Mouse (Mus musculus) hindbrain, embryonic 13.5 days (tissue): ENCODE data around the gene Tmem129. TPM values are rescaled to one million over a fixed set of nuclear protein-coding genes. Genes with fewer than 3 reads are reported as not detected.

Experiments used
- ATAC-seq: fragments of 200-750 bp; cut with Nextera tagmentation; 2 replicates; pipeline ENCODE4 v1.8.0; 2017; ENCODE audit warnings: moderate TSS enrichment; ENCODE audit not compliant: low FRiP score
- H3K27ac ChIP-seq: fragments of 300-500 bp; sonication (generic); 2 replicates; pipeline ENCODE4 v1.5.1; 2015; ENCODE audit warnings: inconsistent platforms, mild to moderate bottlenecking, moderate library complexity
- H3K27me3 ChIP-seq: fragments of 300-500 bp; sonication (generic); 2 replicates; pipeline ENCODE4 v1.6.1; 2015; ENCODE audit warnings: mild to moderate bottlenecking, inconsistent platforms
- H3K36me3 ChIP-seq: fragments of 300-500 bp; sonication (generic); 2 replicates; pipeline ENCODE4 v1.6.1; 2015; ENCODE audit warnings: mild to moderate bottlenecking, inconsistent platforms
- H3K4me1 ChIP-seq: fragments of 300-500 bp; sonication (generic); replicated peaks from 2 replicates; pipeline ENCODE4 v1.6.1; 2015; ENCODE audit warnings: inconsistent platforms
- H3K4me2 ChIP-seq: fragments of 300-500 bp; sonication (generic); 2 replicates; pipeline ENCODE4 v1.6.1; 2015; ENCODE audit warnings: inconsistent platforms, mild to moderate bottlenecking, moderate library complexity
- H3K4me3 ChIP-seq: fragments of 300-500 bp; sonication (generic); 2 replicates; pipeline ENCODE4 v1.5.1; 2015; ENCODE audit warnings: mild to moderate bottlenecking, inconsistent platforms
- H3K9ac ChIP-seq: fragments of 300-500 bp; sonication (generic); 2 replicates; pipeline ENCODE4 v1.6.1; 2015; ENCODE audit warnings: mild to moderate bottlenecking, inconsistent platforms
- H3K9me3 ChIP-seq: fragments of 300-500 bp; sonication (generic); 2 replicates; pipeline ENCODE4 v1.6.1; 2016; ENCODE audit warnings: inconsistent platforms
- WGBS: fragments of 180-500 bp; shearing (Covaris S2); methylation state at CpG from one replicate; pipeline ENCODE4 v1.1.7; 2015; 5-methylcytosine and 5-hydroxymethylcytosine counted together
- polyA plus RNA-seq: library from polyadenylated mRNA; unstranded; fragments of >200 nt; fragmentation: Nextera tagmentation; extraction: Ambion mirVana; gene quantifications from 2 replicates; pipeline ENCODE4 v1.2.1, GENCODE M21; 2015

The Tmem129 gene
- polyA plus RNA-seq, 1 experiment from 2014 or later, result 28.7 TPM

- H3K4me3 ChIP-seq, result peak overlapping the region; percentile 44
- peaks cover 95% of the 10 kb centered on the region for H3K27me3 ChIP-seq
- WGBS, result 2% methylated on average over 24 of the region's 24 CpGs
- no peaks in the 10 kb centered on the region for H3K36me3 ChIP-seq
- H3K4me2 ChIP-seq, result peak overlapping the region; percentile 80
- H3K4me1 ChIP-seq, result peaks cover 86% of the 10 kb centered on the region
- H3K9ac ChIP-seq, result peak overlapping the region; percentile 73
- peak overlapping the region; percentile 78 for H3K27ac ChIP-seq
- ATAC-seq, result no peak
- no peaks in the 10 kb centered on the region for H3K9me3 ChIP-seq
Observed at GRCm38 (mm10) chr5:33695718-33696121, 37.5 kb upstream of the Tmem129 start.

- Histone ChIP-seq H3K27ac (peak overlapping the region; percentile 78), H3K27me3 (peaks cover 95% of the 10 kb centered on the region), H3K36me3 (no peaks in the 10 kb centered on the region), H3K4me3 (peak overlapping the region; percentile 44), H3K4me2 (peak overlapping the region; percentile 80), H3K4me1 (peaks cover 86% of the 10 kb centered on the region), H3K9me3 (no peaks in the 10 kb centered on the region), H3K9ac (peak overlapping the region; percentile 73)
- peak; percentile 66 for ATAC-seq
- WGBS, result 1% methylated on average over 62 of the region's 71 CpGs
Observed at GRCm38 (mm10) chr5:33694848-33695717, 36.9 kb upstream of the Tmem129 start.

DNA sequence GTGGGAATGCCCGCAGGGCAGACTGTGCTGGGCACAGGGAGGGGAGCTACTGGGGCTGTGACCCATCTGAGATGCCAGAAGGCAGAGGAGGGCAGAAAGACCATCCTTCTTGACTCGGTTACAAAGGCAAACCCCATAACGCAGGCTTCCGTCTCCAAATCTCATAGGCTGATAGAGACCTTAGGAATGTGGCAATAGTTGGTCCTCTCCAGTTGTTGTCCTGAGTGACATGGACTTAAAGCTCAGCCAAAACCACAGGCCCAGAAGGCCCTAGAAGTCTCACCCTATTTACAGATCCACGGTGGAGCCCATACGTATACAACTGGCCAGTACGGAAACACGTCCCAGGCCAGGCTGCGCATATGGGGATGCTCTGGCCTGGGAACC is 36.2 kb upstream of the Tmem129 start:
- Histone ChIP-seq H3K4me2 (0 out of 2 replicates have a peak overlapping the region, but pooled peaks have one; percentile 80), H3K27ac (peak overlapping the region; percentile 78), H3K9me3 (no peaks in the 10 kb centered on the region), H3K4me3 (no peak overlapping the region), H3K9ac (peak overlapping the region; percentile 49; the same call in 1 of the 2 replicates), H3K36me3 (no peaks in the 10 kb centered on the region), H3K4me1 (peaks cover 86% of the 10 kb centered on the region), H3K27me3 (peaks cover 94% of the 10 kb centered on the region)
- no peak for ATAC-seq
- 45% methylated on average over 9 of the region's 9 CpGs for WGBS

DNA sequence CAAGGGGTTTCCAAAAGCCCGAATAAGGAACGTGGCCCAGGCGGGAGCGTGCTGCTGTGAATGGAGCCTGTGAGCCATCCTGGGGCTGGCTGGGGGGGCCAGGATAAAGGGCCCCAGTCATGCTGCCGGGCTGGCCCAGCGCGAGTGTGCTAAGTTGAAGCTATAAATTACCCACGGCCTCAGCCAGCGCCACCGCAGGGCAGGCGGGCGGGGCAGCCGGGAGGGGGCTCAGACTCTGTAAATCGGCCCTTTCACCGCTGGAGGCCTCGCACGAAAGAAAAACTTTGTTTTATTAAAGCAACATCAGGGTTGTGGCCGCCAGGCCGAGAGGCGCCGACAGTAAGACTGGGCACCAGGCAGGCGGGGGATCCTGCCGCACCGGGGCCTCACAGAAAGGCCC is 34.2 kb upstream of the Tmem129 start:
- Histone ChIP-seq H3K4me2 (peak overlapping the region; percentile 15; the same call in 1 of the 2 replicates), H3K36me3 (no peaks in the 10 kb centered on the region), H3K27me3 (peaks cover 97% of the 10 kb centered on the region), H3K4me3 (no peak overlapping the region), H3K9me3 (no peaks in the 10 kb centered on the region), H3K27ac (peak overlapping the region; percentile 81), H3K4me1 (peaks cover 78% of the 10 kb centered on the region), H3K9ac (peak overlapping the region; percentile 39; the same call in 1 of the 2 replicates)
- no peak for ATAC-seq
- WGBS, result 3% methylated on average over 24 of the region's 24 CpGs

DNA sequence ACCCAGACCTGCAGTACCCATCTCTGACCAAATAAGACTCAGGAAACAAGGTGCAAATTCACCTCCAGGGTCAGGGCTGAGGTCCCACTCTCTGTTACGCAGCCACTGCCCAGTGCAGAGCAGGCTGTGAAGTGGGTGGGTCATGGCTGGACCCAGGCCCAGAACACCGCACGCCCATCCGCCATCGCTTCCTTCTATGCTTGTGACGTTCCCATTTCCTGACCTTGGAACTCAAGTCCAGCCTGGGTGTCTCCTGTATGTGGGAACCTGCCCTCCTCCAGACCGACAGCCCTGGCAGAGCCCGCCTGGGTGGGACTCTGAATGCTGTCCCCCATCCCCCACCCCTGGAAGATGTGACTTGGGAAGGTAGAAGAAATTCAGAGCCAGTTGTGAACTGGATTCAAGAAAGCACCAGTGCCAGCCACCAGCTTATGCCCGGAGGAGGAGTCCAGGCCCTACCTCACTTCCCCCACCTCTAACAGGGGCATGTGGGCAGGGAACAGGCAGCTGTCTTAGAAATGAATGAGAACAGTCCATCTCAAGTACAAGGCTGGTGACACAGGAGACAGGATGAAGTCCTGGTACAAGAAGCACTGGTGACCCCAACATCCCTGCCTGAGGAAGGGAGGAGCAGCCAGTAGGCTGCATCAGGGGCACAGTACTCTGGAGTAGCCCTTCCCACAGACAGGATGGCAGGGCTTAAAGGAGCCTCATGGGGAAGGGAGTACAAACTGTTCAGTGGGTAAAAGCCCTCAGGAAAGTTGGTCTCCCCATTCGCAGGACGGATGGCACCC is 31.8 kb upstream of the Tmem129 start:
- Histone ChIP-seq H3K9me3 (no peaks in the 10 kb centered on the region), H3K27ac (peak overlapping the region; percentile 75), H3K9ac (peak overlapping the region; percentile 43), H3K4me1 (peaks cover 63% of the 10 kb centered on the region), H3K4me2 (peak overlapping the region; percentile 29; the same call in 1 of the 2 replicates), H3K27me3 (peaks cover 92% of the 10 kb centered on the region), H3K4me3 (no peak overlapping the region), H3K36me3 (no peaks in the 10 kb centered on the region)
- ATAC-seq, result peak; percentile 21
- WGBS, result 45% methylated on average over 11 of the region's 11 CpGs

DNA sequence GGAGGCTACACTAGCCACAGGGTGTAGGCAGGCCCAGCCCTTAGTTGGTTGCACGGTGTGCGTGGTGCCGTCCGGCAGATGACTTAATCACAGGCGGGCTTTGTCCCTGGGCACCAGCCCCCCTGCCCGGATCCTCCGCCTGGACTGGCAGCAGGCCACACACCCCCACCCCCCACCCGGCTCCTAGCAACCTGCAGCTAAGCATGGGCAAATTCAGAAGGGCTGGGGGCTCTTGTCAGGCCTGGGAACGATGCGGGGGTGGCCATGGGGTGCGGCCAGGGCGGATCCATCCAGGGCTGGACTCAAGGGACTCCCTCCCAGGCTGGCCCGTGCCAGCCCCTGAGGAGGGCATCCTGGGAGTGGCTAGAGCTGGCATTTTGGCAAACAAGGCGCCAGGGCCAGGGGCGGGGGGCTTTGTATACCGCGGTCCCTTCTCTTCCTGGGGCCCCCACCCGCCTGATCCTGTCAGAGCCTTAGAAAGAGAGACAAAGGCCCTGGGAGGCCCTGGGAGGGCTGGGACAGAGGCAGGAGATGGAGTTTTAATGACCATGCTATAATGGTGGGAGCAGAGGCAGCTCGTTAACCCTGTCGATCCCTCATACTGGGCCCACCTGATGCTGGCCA is 31.1 kb upstream of the Tmem129 start:
- peaks cover 56% of the 10 kb centered on the region for H3K4me1 ChIP-seq

GRCm38 (mm10) chr5:33688278-33689220 is 30.3 kb upstream of the Tmem129 start:
- H3K4me1 ChIP-seq, result peaks cover 50% of the 10 kb centered on the region
- H3K36me3 ChIP-seq, result no peaks in the 10 kb centered on the region
- H3K27me3 ChIP-seq, result peaks cover 77% of the 10 kb centered on the region
- no peaks in the 10 kb centered on the region for H3K9me3 ChIP-seq
- peak; percentile 3; the same call in 1 of the 2 replicates for ATAC-seq
- 40% methylated on average over 14 of the region's 14 CpGs for WGBS
- no peak overlapping the region; the same call in 1 of the 2 replicates for H3K4me2 ChIP-seq
- peak overlapping the region; percentile 31; the same call in 1 of the 2 replicates for H3K9ac ChIP-seq
- H3K27ac ChIP-seq, result peak overlapping the region; percentile 75
- H3K4me3 ChIP-seq, result no peak overlapping the region

More for the DNA sequence above, 31.1 kb upstream of the Tmem129 start:
- Histone ChIP-seq H3K4me3 (no peak overlapping the region), H3K36me3 (no peaks in the 10 kb centered on the region), H3K9ac (peak overlapping the region; percentile 43), H3K27me3 (peaks cover 85% of the 10 kb centered on the region), H3K27ac (peak overlapping the region; percentile 75), H3K9me3 (no peaks in the 10 kb centered on the region), H3K4me2 (peak overlapping the region; percentile 29)
- ATAC-seq, result peak; percentile 92
- WGBS, result 11% methylated on average over 20 of the region's 20 CpGs

- H3K27me3 ChIP-seq, result peaks cover 63% of the 10 kb centered on the region
- H3K9ac ChIP-seq, result no peak overlapping the region
- H3K4me2 ChIP-seq, result no peak overlapping the region
- 62% methylated on average over 4 of the region's 4 CpGs for WGBS
- no peak overlapping the region for H3K27ac ChIP-seq
- no peaks in the 10 kb centered on the region for H3K36me3 ChIP-seq
- no peaks in the 10 kb centered on the region for H3K9me3 ChIP-seq
- peaks cover 39% of the 10 kb centered on the region for H3K4me1 ChIP-seq
- no peak for ATAC-seq
- H3K4me3 ChIP-seq, result no peak overlapping the region
Observed at GRCm38 (mm10) chr5:33687142-33687541, 28.9 kb upstream of the Tmem129 start.

GRCm38 (mm10) chr5:33684932-33685331 is 26.7 kb upstream of the Tmem129 start:
- Histone ChIP-seq H3K4me1 (peaks cover 32% of the 10 kb centered on the region), H3K4me3 (no peak overlapping the region), H3K9me3 (no peaks in the 10 kb centered on the region), H3K4me2 (no peak overlapping the region), H3K27ac (no peak overlapping the region), H3K9ac (no peak overlapping the region), H3K36me3 (no peaks in the 10 kb centered on the region), H3K27me3 (peaks cover 43% of the 10 kb centered on the region)
- 85% methylated on average over 4 of the region's 4 CpGs for WGBS
- ATAC-seq, result no peak

GRCm38 (mm10) chr5:33683897-33684652 is 25.9 kb upstream of the Tmem129 start:
- Histone ChIP-seq H3K4me1 (peaks cover 23% of the 10 kb centered on the region), H3K4me3 (no peak overlapping the region), H3K27me3 (peaks cover 35% of the 10 kb centered on the region; the same call in 1 of the 2 replicates), H3K9me3 (no peaks in the 10 kb centered on the region), H3K27ac (no peak overlapping the region), H3K9ac (no peak overlapping the region), H3K36me3 (no peaks in the 10 kb centered on the region), H3K4me2 (no peak overlapping the region)
- WGBS, result 46% methylated on average over 7 of the region's 7 CpGs
- ATAC-seq, result no peak; the same call in 1 of the 2 replicates
